Mouse (Mus musculus) olfactory bulb, adult 2 months (tissue): ENCODE measurements at regions not wholly inside any gene's neighbourhood (a gene's known extent, or its start where the extent isn't known, plus 50 kb on each side); places are given as distances from the start of the nearest gene placed in this dataset.

ENCODE experiments used
- H3K27ac ChIP-seq: fragments of 200-500 bp; 2 replicates; pipeline ENCODE4 v1.5.1; 2012; ENCODE audit warnings: low read depth, low read length; ENCODE audit not compliant: insufficient read depth
- H3K4me1 ChIP-seq: fragments of 200-500 bp; 2 replicates; pipeline ENCODE4 v1.6.1; 2012; ENCODE audit warnings: low read length; ENCODE audit not compliant: control insufficient read depth, insufficient read depth
- H3K4me3 ChIP-seq: fragments of 200-500 bp; 2 replicates; pipeline ENCODE4 v1.5.1; 2012; ENCODE audit warnings: mild to moderate bottlenecking, low read depth, low read length, moderate library complexity; ENCODE audit not compliant: insufficient read depth
- CTCF ChIP-seq: fragments of 200-500 bp; IDR thresholded peaks from 2 replicates; pipeline ENCODE4 v1.5.1; 2012; ENCODE audit warnings: low read depth, mild to moderate bottlenecking, low read length, moderate library complexity; ENCODE audit not compliant: insufficient read depth
- POLR2A ChIP-seq: fragments of 200-500 bp; IDR thresholded peaks from 2 replicates; pipeline ENCODE4 v1.6.1; 2012; ENCODE audit warnings: mild to moderate bottlenecking, low read depth, low read length, moderate library complexity; ENCODE audit not compliant: insufficient read depth
- WGBS: fragments of 180-500 bp; shearing (Covaris S2); methylation state at CpG from one replicate; pipeline ENCODE4 v1.1.7; 2018; 5-methylcytosine and 5-hydroxymethylcytosine counted together

GRCm38 (mm10) chr16:30721223-30721622 is 121.7 kb downstream of the Fam43a start:
- H3K27ac ChIP-seq, result no peak overlapping the region
- H3K4me1 ChIP-seq, result peaks cover 4% of the 10 kb centered on the region; the same call in 1 of the 2 replicates
- H3K4me3 ChIP-seq, result no peak overlapping the region
- no peak for TF ChIP-seq CTCF
- TF ChIP-seq POLR2A, result no peak

GRCm38 (mm10) chr16:30722372-30722771 is 122.8 kb downstream of the Fam43a start:
- Histone ChIP-seq H3K4me1 (peaks cover 4% of the 10 kb centered on the region; the same call in 1 of the 2 replicates), H3K27ac (no peak overlapping the region), H3K4me3 (no peak overlapping the region)
- 75% methylated on average over 3 of the region's 3 CpGs for WGBS
- TF ChIP-seq POLR2A (no peak), CTCF (no peak)

GRCm38 (mm10) chr16:30724591-30724990 is 125.1 kb downstream of the Fam43a start:
- TF ChIP-seq CTCF, result no peak
- TF ChIP-seq POLR2A, result no peak
- Histone ChIP-seq H3K4me3 (no peak overlapping the region), H3K27ac (no peak overlapping the region), H3K4me1 (peaks cover 4% of the 10 kb centered on the region; the same call in 1 of the 2 replicates)
- WGBS, result 100% methylated on average over 1 of the region's 1 CpGs

- H3K4me3 ChIP-seq, result no peak overlapping the region
- 68% methylated on average over 9 of the region's 9 CpGs for WGBS
- H3K27ac ChIP-seq, result no peak overlapping the region
- TF ChIP-seq CTCF (no peak), POLR2A (no peak)
- H3K4me1 ChIP-seq, result peaks cover 11% of the 10 kb centered on the region
These were observed 133.4 kb downstream of the Fam43a start for GRCm38 (mm10) chr16:30732770-30733415.

- H3K27ac ChIP-seq, result no peak overlapping the region
- 86% methylated on average over 11 of the region's 11 CpGs for WGBS
These were observed 134.0 kb downstream of the Fam43a start for GRCm38 (mm10) chr16:30733478-30733877.

GRCm38 (mm10) chr16:30735360-30735759 is 135.8 kb downstream of the Fam43a start:
- TF ChIP-seq CTCF (no peak), POLR2A (no peak)
- Histone ChIP-seq H3K4me3 (no peak overlapping the region), H3K27ac (no peak overlapping the region), H3K4me1 (peaks cover 15% of the 10 kb centered on the region)
- WGBS, result 80% methylated on average over 3 of the region's 3 CpGs

More at GRCm38 (mm10) chr16:30733478-30733877, 134.0 kb downstream of the Fam43a start:
- H3K4me1 ChIP-seq, result peaks cover 15% of the 10 kb centered on the region
- H3K4me3 ChIP-seq, result no peak overlapping the region
- no peak for TF ChIP-seq POLR2A
- no peak for TF ChIP-seq CTCF

- Histone ChIP-seq H3K4me3 (no peak overlapping the region), H3K4me1 (peaks cover 15% of the 10 kb centered on the region), H3K27ac (no peak overlapping the region)
- TF ChIP-seq POLR2A (no peak), CTCF (no peak)
- WGBS, result 63% methylated on average over 7 of the region's 7 CpGs
These were observed 136.4 kb downstream of the Fam43a start for GRCm38 (mm10) chr16:30735969-30736368.

- no peak for TF ChIP-seq POLR2A
- TF ChIP-seq CTCF, result no peak
- WGBS, result 35% methylated on average over 17 of the region's 17 CpGs
- peaks cover 15% of the 10 kb centered on the region for H3K4me1 ChIP-seq
- H3K27ac ChIP-seq, result peak overlapping the region; percentile 76
- no peak overlapping the region for H3K4me3 ChIP-seq
These were observed 137.3 kb downstream of the Fam43a start for GRCm38 (mm10) chr16:30736662-30737326.

- peaks cover 15% of the 10 kb centered on the region for H3K4me1 ChIP-seq
- 82% methylated on average over 8 of the region's 8 CpGs for WGBS
- no peak overlapping the region for H3K27ac ChIP-seq
- no peak for TF ChIP-seq POLR2A
- TF ChIP-seq CTCF, result no peak
- H3K4me3 ChIP-seq, result no peak overlapping the region
These were observed 138.0 kb downstream of the Fam43a start for GRCm38 (mm10) chr16:30737524-30737923.

- 93% methylated on average over 7 of the region's 7 CpGs for WGBS
- no peak for TF ChIP-seq CTCF
- TF ChIP-seq POLR2A, result no peak
- Histone ChIP-seq H3K4me3 (no peak overlapping the region), H3K27ac (no peak overlapping the region), H3K4me1 (peaks cover 17% of the 10 kb centered on the region)
These were observed 140.1 kb downstream of the Fam43a start for GRCm38 (mm10) chr16:30739651-30740050.
